Mouse (Mus musculus) 3T3-L1 (cell line): ENCODE measurements around the gene Cd300ld2.
"Not testable (repeated sequence)": the region's sequence is repeated elsewhere in the genome, so short reads cannot be mapped to it uniquely, and the experiment has no call there.

Experiments
- DNase-seq: peaks from one replicate; pipeline ENCODE4 v3.0.0-alpha.2; 2015; ENCODE audit warnings: low read depth, low spot score

The Cd300ld2 gene

GRCm38 (mm10) chr11:115016093-115016492 is at the start of gene Cd300ld2:
Gene Cd300ld2 (minus strand): TSS chr11:115016193.
- not testable (repeated sequence) for DNase-seq

DNA sequence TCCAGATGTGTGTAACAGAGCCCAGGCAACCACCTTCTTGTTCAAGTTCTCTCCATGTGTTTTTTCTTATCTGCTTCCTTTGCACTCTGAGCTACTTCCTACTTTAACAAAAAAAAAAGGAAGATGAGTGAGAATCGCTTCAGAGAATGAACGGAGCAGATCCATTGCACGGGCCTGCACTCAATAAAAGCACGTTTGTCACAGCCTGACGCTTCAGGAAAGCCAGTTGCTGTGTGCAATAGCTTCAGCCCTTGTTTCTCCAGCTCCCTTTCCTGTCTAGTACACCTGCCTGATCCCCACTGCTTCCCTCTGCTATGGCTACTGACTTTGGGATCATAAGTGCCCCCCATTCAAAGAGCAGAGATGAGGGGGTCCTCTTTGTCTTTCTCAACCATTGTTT is 46.1 kb upstream of the Cd300ld2 start, which contains the start of gene Cd300e:
Cd300e (minus strand) TSS at position 101 of the 400 bp plus-strand sequence.
- no peak for DNase-seq

GRCm38 (mm10) chr11:115059797-115060196 is 43.8 kb upstream of the Cd300ld2 start:
- DNase-seq, result no peak

DNA sequence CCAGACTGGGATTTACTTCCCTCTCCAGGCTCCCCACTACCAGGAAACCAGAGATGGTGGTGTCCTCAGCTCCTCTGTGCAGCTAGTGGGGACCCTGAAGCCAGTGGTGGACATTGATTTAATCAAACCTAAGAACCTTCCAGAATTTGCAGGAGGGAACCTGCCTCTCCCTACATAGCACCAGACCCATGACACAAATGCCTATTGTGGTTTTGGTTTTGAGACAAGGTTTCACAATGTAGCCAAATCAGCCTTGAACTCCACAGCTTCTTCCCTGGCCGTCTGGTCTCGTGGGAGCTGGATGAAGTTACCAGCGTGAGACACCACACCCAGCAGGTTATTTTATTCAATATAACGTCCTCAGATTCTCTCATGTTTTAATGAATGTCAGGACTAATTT is 42.7 kb upstream of the Cd300ld2 start:
- no peak for DNase-seq

DNA sequence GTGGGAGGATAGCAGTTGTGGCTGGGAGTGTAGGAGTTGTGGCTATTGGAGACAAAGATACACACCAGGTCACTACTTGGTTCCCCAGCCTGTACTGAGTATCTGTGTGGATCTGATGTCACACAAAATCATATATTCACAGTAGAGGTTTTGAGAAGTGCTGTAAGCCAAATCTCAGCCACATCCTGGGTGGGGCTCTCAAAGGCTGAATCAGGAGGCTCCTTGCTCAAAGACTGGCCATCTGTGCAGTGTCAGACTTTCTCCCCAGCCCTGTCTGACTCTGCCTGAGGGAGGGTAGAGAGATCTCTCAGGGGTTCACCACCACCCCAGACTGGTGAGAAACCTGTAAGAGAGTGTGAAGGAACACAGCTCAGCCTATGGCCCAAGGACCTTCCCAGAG is 38.5 kb upstream of the Cd300ld2 start:
- no peak for DNase-seq

DNA sequence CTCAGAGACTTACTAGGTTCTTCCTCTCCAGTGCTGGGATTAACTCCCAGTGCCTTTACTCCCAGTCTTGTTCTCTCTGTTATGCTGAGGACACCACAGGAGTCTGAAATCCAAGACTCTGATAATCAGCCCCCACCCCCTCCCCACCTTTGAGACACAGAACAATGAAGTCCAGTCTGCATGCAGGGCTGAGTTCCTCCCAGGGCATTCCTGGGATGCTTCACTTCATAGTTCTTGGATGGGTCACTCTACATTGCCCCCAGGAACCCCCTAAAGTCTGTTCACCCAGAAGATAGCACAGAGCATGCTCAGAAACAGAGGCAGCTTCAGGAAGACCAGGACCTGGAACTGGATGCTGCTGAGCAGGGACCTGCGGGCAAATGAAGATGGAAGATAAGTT is 37.0 kb upstream of the Cd300ld2 start:
- no peak for DNase-seq

- DNase-seq, result peak; percentile 64
Observed at GRCm38 (mm10) chr11:115052206-115052605, 36.2 kb upstream of the Cd300ld2 start.

GRCm38 (mm10) chr11:115049282-115049895 is 33.4 kb upstream of the Cd300ld2 start:
- DNase-seq, result peak; percentile 66

GRCm38 (mm10) chr11:115048259-115048658 is 32.3 kb upstream of the Cd300ld2 start, which contains the start of gene Cd300ld3:
Gene Cd300ld3 (minus strand): TSS chr11:115048409.
- no peak for DNase-seq

- DNase-seq, result not testable (repeated sequence)
Observed at GRCm38 (mm10) chr11:115037669-115038068, 21.7 kb upstream of the Cd300ld2 start, which contains the start of gene Cd300ld5. Gene Cd300ld5 (minus strand): TSS chr11:115037769.

DNA sequence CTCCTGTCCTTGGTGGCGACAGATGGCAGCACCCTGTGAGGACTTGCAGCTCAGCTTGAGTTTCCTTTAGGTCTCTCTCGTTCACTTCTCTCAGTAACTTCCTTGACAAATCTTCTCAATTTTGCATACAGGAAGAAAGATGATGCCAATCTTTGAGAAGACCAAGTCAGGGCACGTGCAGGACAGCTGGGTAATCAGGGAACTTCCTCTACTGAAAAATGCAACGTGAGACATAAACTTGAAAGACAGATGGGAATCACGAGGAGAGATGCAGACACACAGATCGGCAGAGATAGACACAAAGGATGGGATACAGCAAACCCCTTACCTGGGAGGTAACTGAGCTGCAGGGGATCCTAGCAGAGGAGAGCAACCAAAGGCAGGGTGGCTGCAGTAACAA is 10.9 kb upstream of the Cd300ld2 start, which contains the start of gene Cd300ld4:
Cd300ld4 (minus strand) TSS at position 101 of the 400 bp plus-strand sequence.
- DNase-seq, result not testable (repeated sequence)

DNA sequence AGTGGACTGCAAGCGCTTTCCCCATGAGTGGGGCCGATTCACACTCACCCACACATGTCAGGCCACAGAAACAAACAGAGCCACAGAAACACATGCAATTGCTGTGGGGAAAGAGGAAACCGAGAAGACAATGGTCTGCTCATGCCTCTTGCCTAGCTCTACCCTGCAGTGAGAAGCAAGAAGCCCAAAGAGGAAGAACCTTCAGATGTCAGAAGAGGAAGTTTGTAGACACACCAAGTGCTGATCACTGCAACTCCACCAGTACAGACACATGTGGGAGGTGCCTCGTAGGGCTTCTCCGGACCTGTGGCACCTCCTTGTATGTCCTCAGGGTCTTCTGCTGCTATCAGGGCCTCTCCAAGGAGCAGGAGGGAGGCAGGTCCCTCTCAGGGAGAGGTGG is 11.9 kb downstream of the Cd300ld2 start:
- no peak for DNase-seq

GRCm38 (mm10) chr11:115001474-115002040 is 14.4 kb downstream of the Cd300ld2 start, which contains the start of gene Cd300c2:
Gene Cd300c2 (minus strand): TSS chr11:115001880.
- DNase-seq, result no peak

DNA sequence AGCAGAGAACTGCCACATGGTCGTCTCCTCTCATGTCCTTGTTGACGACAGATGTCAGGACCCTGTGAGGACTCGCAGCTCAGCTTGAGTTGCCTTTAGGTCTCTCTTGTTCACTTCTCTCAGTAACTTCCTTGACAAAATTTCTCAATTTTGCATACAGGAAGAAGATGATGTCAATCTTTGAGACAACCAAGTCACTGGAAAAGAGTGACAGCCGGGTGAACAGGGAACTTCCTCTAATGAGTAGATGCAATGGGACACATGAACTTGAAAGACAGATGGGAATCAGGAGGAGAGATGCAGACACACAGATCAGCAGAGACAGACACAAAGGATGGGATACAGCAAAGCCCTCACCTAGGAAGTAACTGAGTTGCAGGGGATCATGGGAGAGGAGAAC is 26.2 kb downstream of the Cd300ld2 start, which contains the start of gene Cd300ld:
Cd300ld (minus strand) TSS at position 130 of the 400 bp plus-strand sequence.
- DNase-seq, result no peak

DNA sequence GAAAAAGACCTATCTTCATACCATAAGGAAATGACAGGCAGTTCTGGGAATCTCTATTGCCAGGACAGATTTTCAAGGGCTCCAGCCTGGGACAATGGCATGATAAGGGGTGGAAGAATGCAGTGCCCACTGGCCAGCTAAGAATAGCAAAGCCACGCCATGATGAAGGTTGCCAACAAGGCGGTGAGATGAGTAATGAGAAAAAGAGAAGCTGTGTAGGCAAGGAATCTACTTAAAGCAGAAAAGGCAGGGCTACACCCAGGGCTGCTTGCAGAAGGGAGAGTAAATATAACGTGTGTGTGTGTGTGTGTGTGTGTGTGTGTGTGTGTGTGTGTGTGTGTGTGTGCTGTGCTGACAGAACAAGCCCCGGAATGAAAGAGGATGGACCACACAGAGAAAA is 34.1 kb downstream of the Cd300ld2 start:
- peak; percentile 99 for DNase-seq

DNA sequence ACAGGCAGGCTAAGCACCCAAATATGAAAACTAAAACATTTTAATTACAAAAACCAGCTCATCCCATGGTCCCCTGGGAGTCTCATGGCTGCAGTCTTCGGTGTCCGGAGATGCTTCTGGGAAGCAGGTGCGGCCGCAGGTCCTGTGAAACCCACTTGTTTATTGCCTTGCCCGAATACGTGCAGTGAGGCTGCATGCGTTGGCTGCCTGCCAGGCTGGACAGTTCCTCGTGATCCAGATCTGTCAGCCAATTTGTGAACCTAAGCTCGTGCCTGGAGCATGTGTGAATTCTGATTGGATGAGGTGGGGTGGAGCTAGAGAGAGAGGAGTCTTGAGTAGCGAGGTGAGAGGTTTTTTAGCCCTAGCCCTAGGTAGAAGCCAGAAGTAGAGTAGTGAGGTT is 43.3 kb downstream of the Cd300ld2 start:
- no peak for DNase-seq

DNA sequence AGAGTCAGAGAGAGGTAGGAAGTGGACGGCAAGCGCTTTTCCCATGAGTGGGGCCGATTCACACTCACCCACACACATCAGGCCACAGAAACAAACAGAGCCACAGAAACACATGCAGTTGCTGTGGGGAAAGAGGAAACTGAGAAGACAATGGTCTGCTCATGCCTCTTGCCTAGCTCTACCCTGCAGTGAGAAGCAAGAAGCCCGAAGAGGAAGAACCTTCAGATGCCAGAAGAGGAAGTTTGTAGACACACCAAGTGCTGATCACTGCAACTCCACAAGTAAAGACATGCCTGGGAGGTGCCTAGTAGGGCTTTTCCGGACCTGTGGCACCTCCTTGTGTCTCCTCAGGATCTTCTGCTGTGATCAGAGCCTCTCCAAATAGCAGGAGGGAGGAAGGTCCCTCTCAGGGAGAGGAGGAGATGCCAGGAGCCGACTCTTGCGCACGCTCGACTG is 47.2 kb downstream of the Cd300ld2 start, which contains the start of gene Cd300c:
Cd300c (minus strand) TSS at position 406 of the 456 bp plus-strand sequence.
- DNase-seq, result no peak

DNA sequence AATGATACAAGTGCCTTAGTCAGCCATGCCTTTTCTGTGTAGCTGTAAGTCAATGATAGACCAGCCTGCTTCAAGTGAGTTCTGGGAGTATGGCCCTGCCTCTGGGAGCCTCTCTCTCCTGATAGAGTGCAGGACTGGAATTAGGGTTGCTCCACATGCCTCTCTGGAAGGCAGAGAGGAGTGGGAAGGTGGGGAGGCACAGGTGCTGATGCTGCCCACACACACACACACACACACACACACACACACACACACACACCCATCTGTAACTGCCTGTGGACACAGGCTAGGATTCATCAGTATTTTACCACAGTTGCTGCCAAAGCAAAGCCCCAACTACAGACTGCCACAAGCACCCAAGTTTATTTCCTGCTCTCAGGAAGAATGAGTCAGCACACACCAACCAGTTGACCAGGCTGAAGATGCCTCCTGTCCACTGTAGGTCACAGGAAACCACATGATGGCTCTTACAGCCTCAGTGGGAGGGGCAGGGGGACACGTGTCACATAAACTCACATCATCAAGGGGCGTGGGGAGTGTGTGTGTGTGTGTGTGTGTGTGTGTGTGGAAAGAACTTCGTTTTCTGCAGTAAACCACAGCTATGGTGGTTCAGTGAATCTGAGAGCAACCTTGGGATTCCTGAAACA is 50.7 kb downstream of the Cd300ld2 start:
- peak; percentile 96 for DNase-seq

- DNase-seq, result no peak
Observed at GRCm38 (mm10) chr11:114960369-114960768, 55.6 kb downstream of the Cd300ld2 start.
